Mouse (Mus musculus) gastrocnemius, postnatal 25 days (tissue): ENCODE measurements around the gene Akt1s1. TPM values are rescaled to one million over a fixed set of nuclear protein-coding genes. Genes with fewer than 3 reads are reported as not detected.

Source experiments
- DNase-seq: peaks from one replicate; pipeline ENCODE4 v3.0.0; 2022
- total RNA-seq, 2 experiments: library from RNA; stranded (reverse); gene quantifications; 1 replicate in 1 of 2; 2 replicates in 1 of 2; pipeline ENCODE4 v1.2.3; 2021

Akt1s1 gene
- total RNA-seq, 2 experiments from 2014 or later: 103 to 113 TPM

- no peak for DNase-seq
These were observed 5.0 kb downstream of the Akt1s1 start for GRCm38 (mm10) chr7:44853596-44854355.

DNA sequence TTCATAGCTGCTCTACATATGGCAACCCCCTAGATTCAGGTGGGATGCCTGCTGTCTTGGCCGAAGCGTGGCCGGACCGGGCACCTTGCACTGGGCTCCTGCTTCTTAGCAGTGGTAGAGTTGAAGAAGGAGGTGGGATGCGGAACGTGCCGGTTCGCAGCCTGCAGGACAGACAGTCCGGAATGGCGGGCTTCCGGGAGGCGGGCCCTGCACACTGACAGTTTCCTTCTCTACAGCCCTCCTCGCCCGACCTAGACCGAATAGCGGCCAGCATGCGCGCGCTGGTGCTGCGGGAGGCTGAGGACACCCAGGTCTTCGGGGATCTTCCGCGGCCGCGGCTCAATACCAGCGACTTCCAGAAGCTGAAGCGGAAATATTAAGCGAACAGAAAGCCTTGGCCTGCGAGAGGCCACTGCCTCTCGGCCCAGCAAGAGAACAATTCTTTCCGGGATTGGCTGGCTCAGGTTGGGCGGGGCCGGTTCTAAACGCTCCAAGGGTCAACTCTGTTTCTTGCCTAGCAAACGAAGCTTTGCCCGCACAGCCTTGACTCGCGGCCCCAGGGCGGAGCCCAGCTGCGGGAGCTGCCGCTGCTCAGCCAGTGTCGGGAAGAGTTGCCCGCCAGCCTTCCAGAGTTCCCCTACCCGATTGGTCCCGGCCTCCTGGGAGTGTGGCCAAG is 5.7 kb downstream of the Akt1s1 start:
- DNase-seq: peak; percentile 87

DNA sequence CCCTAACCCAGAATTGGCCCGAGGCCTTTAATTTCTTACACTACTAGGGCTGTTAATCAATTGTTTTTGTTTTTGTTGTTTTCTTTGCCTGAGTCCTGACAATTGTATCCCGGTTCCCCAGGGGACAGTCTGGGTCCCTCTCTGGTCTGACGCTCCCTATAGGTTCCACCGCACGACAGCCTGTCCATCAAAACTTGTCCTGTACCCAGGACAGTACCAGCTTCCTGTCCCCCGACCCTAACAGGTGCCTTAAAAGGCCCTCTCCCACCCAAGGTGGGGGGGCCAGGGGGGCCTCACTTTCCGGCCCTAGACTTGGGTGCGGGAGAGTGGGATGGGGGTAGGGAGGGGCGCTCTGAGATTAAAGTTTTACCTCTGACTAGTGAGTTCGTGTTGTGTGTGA is 6.2 kb downstream of the Akt1s1 start:
- no peak for DNase-seq

DNA sequence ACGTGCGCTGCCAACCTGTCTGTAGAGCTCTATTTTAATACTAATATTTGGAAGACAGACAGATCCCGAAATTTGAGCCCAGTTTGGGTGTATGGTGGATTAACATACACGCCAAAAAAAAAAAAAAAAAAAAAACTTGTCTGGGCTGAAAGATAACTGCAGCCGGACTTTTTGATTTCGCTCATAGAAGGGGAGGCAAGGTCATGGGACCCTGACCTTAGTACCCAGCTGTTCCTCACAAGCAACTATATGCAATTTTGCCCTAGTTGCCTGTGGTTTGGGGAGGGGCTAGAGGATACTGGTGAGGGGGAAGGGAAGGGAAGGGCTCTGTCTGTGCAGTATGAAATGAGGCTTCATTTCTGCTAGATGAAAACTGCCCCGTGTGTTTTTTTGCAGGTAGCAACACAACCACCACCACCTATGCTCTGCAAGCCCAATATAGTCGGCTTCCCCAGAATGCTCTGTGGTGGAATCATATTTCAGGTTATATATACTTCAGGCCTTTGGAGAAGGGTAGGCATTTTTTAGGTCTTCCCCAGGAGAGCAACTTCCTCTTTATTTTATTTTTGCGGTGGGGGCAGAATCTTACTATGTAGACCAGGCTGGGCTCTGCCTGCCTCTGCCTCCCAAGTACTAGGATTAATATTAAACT is 7.6 kb downstream of the Akt1s1 start:
- DNase-seq: no peak

GRCm38 (mm10) chr7:44857042-44857552 is 8.3 kb downstream of the Akt1s1 start, which contains the start of gene Pnkp:
TSS of gene Pnkp (plus strand) at chr7:44857139.
- DNase-seq: peak; percentile 80

GRCm38 (mm10) chr7:44857905-44858304 is 9.1 kb downstream of the Akt1s1 start:
- DNase-seq: no peak

DNA sequence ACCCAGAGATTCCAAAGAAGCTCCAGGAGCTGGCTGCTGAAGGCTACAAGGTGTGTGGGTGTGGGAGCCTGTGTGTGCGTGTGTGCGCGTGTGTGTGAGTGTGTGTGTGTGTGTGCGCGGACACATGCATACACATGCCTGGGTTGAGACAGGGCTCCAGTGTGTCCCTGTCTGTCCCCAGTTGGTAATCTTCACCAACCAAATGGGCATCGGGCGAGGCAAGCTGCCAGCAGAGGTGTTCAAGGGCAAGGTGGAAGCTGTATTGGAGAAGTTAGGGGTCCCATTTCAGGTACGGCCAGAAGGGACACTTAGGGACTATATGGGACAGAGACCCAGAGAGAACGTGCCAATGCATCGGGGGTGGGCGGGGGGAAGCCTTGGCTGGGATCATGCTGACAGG is 11.1 kb downstream of the Akt1s1 start:
- DNase-seq: no peak

GRCm38 (mm10) chr7:44860576-44861428 is 12.0 kb downstream of the Akt1s1 start:
- DNase-seq: no peak

- DNase-seq: no peak
These were observed 12.6 kb downstream of the Akt1s1 start for GRCm38 (mm10) chr7:44861429-44861816.

GRCm38 (mm10) chr7:44862434-44862833 is 13.6 kb downstream of the Akt1s1 start:
- no peak for DNase-seq

DNA sequence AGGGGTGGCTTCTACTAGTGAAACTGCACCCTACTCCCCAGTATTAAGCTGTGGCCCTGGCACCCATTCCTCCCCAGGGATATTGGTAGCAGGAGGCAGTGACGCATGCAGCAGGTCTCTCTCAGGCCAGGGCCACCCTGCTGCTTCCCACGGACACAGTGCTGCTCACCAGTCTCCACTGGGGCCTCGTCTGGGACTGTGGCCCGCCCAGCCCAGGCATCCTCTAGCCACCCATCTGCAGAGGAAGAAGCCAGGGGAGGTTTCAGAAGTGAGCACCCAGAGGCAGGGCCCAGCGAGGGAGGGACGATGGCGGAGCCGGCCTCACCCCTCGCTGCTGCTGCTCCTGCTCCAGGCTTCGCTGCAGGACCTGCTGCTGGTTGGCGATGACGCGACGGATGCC is 14.4 kb downstream of the Akt1s1 start:
- no peak for DNase-seq

DNA sequence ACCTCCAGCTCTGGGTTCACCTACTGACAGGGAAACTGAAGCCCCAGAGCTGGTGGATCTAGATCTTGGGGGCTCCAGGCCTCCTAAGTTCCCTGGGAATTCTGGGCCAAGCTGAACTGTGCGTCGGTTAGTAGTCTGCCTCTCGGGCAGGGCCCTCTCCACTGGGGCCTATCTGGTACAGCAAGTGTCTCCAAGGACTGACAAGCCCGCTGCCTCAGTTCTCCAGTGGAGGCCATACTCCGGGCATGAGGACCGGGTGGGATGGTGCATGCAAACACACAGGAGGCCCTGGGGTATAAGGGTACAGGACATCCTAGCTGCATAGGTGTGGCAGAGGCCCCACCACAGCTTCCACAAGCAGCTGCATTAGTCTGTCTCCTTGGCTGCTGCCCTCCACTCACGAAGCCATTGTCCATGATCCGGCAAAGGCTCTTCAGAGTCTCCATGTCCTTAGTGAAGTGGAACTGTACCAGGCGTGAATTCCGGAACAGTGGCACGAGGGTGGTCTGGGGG is 15.2 kb downstream of the Akt1s1 start:
- DNase-seq: no peak

GRCm38 (mm10) chr7:44864595-44865542 is 16.1 kb downstream of the Akt1s1 start:
- no peak for DNase-seq

- DNase-seq: peak; percentile 72
These were observed 17.7 kb downstream of the Akt1s1 start for GRCm38 (mm10) chr7:44866276-44867009.

- DNase-seq: no peak
These were observed 18.4 kb downstream of the Akt1s1 start for GRCm38 (mm10) chr7:44867010-44867702.

- no peak for DNase-seq
These were observed 19.0 kb downstream of the Akt1s1 start for GRCm38 (mm10) chr7:44867802-44868201.

DNA sequence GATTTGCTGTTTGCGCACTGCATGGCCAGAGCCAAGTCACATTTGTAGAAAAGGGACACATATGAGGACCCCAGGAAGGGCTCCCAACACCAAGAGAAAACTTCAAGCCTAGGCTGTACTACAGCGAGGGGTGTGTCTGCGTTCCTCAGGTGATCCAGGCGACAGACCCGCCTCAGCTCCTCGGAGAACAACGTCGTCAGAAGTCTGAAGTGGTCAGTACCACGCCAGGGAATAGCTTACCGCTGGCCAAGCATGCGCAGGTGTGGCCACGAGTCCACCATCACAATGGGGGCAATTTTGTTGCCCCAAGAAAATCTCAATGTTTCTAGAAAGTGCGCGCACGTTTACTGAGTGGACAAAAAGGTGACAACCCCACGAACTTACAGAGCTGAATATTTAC is 19.7 kb downstream of the Akt1s1 start:
- DNase-seq: no peak

GRCm38 (mm10) chr7:44868919-44869696 is 20.3 kb downstream of the Akt1s1 start:
- DNase-seq: peak; percentile 83
